In genomic region chr10:70429341-70429740, GRCm38 (mm10) we compare ENCODE assay signal across 28 mouse cellular contexts. TPM values are rescaled to one million over a fixed set of nuclear protein-coding genes. Genes with fewer than 3 reads are reported as not detected.
"Had no signal": no experiment of that assay in that cellular context is flagged by ENCODE, and none has a peak within 500 bp of the region (broad histone marks: within the 10 kb centered on the region; RNA-seq: fewer than 3 reads in every experiment).

No protein-coding gene starts in this region.

- H3K4me3 ChIP-seq: gastrocnemius, adult 2 months; heart, adult 2 months; heart, embryonic 13.5 days; heart, embryonic 15.5 days; hindbrain, embryonic 10.5 days; hindbrain, embryonic 12.5 days; intestine, embryonic 15.5 days; left cerebral cortex, adult 2 months; limb, embryonic 10.5 days; limb, embryonic 12.5 days; liver, embryonic 13.5 days had no signal

- H3K9me3 ChIP-seq: heart, embryonic 13.5 days; heart, embryonic 15.5 days; hindbrain, embryonic 10.5 days; hindbrain, embryonic 12.5 days; intestine, embryonic 15.5 days; limb, embryonic 10.5 days; limb, embryonic 12.5 days had no signal

- H3K27ac ChIP-seq: heart, adult 2 months; hindbrain, embryonic 12.5 days; hindbrain, embryonic 14.5 days; limb, embryonic 10.5 days; limb, embryonic 12.5 days; liver, embryonic 13.5 days had no signal

- H3K4me2 ChIP-seq: heart, embryonic 11.5 days; heart, embryonic 13.5 days; heart, embryonic 15.5 days; hindbrain, embryonic 12.5 days; hindbrain, embryonic 14.5 days; intestine, embryonic 15.5 days; limb, embryonic 12.5 days; liver, embryonic 11.5 days; liver, embryonic 13.5 days had no signal

- ATAC-seq: hindbrain, embryonic 16.5 days; inflammation-experienced regulatory T-cells, adult 6 months; intestine, embryonic 15.5 days; intestine, postnatal 0 days had no signal

- H3K4me1 ChIP-seq: heart, embryonic 15.5 days; hindbrain, embryonic 10.5 days; intestine, embryonic 15.5 days; limb, embryonic 10.5 days; limb, embryonic 12.5 days; liver, embryonic 13.5 days had no signal

- H3K9ac ChIP-seq: heart, embryonic 13.5 days; heart, embryonic 15.5 days; hindbrain, embryonic 12.5 days; hindbrain, embryonic 14.5 days; intestine, embryonic 15.5 days; limb, embryonic 12.5 days; liver, embryonic 13.5 days had no signal

- DNase-seq: gastrocnemius, adult 2 months; gastrocnemius, postnatal 10 days; gastrocnemius, postnatal 25 days; heart, adult 2 months; heart, postnatal 4 days; kidney, adult 18-20 months; kidney, adult 8-10 months; kidney, postnatal 10 days; kidney, postnatal 25 days; kidney, postnatal 4 days; layer of hippocampus, adult 9-11 months; liver; liver, embryonic 13.5 days had no signal

- H3K36me3 ChIP-seq: heart, embryonic 13.5 days; heart, embryonic 15.5 days; hindbrain, embryonic 10.5 days; hindbrain, embryonic 12.5 days; intestine, embryonic 15.5 days; limb, embryonic 10.5 days; limb, embryonic 12.5 days; liver, embryonic 13.5 days had no signal

- H3K27me3 ChIP-seq: heart, embryonic 13.5 days; heart, embryonic 15.5 days; hindbrain, embryonic 12.5 days; intestine, embryonic 15.5 days; limb, embryonic 12.5 days; liver, embryonic 13.5 days had no signal

RNA-seq across cellular contexts. Expression of gene Fam13c, which starts 10.9 kb away (rescaled TPM):
- total RNA-seq: granulocyte monocyte progenitor cell, adult 5-6 weeks had no signal
- polyA plus RNA-seq: inflammation-experienced regulatory T-cells, adult 6 months had no signal
